Mouse (Mus musculus): ENCODE data around the gene Tle4.

- no peak for TF ChIP-seq GATA1 (IDR thresholded peaks at IDR 0.05; ENCODE audit: borderline replicate concordance, low read length)
- no peak for TF ChIP-seq FLI1 (IDR thresholded peaks at IDR 0.05; ENCODE audit: low read length)
Measured at GRCm38 (mm10) chr19:14505885-14506548, 91.8 kb downstream of the Tle4 start.

Data from megakaryocyte, embryonic 14.5 days (primary cell).